Mouse (Mus musculus): Measurements from ENCODE around the gene Fam122b. TPM values are rescaled to one million over a fixed set of nuclear protein-coding genes. Genes with fewer than 3 reads are reported as not detected.
"Not testable (repeated sequence)": the region's sequence is repeated elsewhere in the genome, so short reads cannot be mapped to it uniquely, and the experiment has no call there.

Gene Fam122b
- polyA plus RNA-seq (2012; rRNA removed) = 4.9 and 5.1 TPM in 2 replicates

DNA sequence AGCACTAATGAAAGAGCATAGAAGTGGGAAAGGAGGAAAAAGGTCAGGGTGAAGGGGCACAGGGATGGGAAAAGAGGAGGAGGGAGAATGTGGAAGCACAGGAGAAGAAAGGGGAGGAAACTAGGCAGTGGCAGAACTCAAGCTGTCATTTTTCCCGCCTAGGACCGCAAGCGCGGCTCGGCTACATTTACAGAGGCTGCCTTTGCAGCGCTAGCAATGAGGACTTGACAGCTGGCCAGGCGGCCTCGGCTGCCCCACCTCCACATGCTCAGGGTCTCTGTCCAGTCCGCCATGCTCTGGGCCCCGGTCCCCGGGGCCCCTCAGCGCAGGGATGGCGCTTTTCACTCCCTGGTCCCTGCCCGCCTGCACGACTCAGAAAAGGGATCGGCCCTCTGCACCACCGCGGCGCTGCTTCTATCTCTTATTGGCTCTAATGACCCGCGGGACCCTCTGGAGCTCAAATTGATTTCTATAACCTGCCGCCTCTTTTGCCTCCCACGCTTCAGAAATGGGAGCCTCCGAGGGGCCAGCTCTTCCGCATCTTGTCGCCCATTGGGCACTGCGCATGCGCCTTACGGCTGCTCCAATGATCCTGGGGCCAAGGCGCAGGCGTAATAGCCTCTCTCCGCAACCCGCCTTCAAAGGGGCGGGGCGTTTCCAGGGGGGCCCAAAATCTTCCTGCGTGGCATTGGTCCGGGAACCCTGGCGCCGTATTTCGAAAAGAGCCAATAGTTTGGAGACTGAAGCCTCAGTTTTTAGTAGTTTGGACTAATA lies at the start of gene Fam122b:
TSS of gene Fam122b (minus strand) at position 517 of the 774 bp plus-strand sequence.
- peak; percentile 75 to 89 for DNase-seq (ENCODE audit: extremely low spot score in 1 of 2, low spot score in 1 of 2)

- DNase-seq (ENCODE audit: extremely low spot score in 1 of 2, low spot score in 1 of 2) = no peak
These were observed 18.3 kb upstream of the Fam122b start for GRCm38 (mm10) chrX:53287924-53288323.

- no peak for DNase-seq (ENCODE audit: extremely low spot score in 1 of 2, low spot score in 1 of 2)
These were observed 3.5 kb upstream of the Fam122b start, which contains the start of gene Fam122c for GRCm38 (mm10) chrX:53273124-53273523. Gene Fam122c, plus strand, starts transcription at chrX:53273424.

- not testable (repeated sequence) for DNase-seq (ENCODE audit: extremely low spot score in 1 of 2, low spot score in 1 of 2)
These were observed 2.0 kb upstream of the Fam122b start for GRCm38 (mm10) chrX:53271628-53272027.

- no peak for DNase-seq (ENCODE audit: extremely low spot score in 1 of 2, low spot score in 1 of 2)
These were observed 443 bp upstream of the Fam122b start for GRCm38 (mm10) chrX:53270063-53270432.

GRCm38 (mm10) chrX:53268856-53269255 lies 749 bp downstream of the Fam122b start:
- DNase-seq (ENCODE audit: extremely low spot score in 1 of 2, low spot score in 1 of 2) = peak; percentile 0 to 34

GRCm38 (mm10) chrX:53266186-53266585 lies 3.4 kb downstream of the Fam122b start:
- DNase-seq (ENCODE audit: extremely low spot score in 1 of 2, low spot score in 1 of 2) = no peak

DNA sequence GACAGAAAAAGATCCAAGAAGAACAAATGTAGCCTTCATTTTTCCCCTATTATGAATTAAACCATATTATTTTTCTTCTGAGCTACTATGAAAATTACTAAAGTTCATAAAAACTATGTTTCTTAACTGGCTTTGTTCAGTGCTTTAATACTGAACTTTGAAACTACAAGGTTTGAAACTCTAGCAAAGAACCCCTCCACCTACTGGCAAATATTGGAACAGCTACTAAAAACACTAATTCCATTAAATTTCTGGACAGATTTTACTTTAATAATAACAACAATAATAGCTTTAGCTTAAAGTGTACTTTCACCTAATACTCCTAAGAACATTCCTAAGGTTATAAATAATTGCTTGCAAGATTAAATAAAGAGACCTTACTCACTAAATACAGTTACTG lies 14.4 kb downstream of the Fam122b start:
- DNase-seq (ENCODE audit: extremely low spot score in 1 of 2, low spot score in 1 of 2) = peak in 1 of 2 experiments; percentile 25

GRCm38 (mm10) chrX:53240011-53240410 lies 29.6 kb downstream of the Fam122b start, which contains the start of gene Plac1:
Gene Plac1, minus strand, starts transcription at chrX:53240111.
- no peak for DNase-seq (ENCODE audit: extremely low spot score in 1 of 2, low spot score in 1 of 2)

DNA sequence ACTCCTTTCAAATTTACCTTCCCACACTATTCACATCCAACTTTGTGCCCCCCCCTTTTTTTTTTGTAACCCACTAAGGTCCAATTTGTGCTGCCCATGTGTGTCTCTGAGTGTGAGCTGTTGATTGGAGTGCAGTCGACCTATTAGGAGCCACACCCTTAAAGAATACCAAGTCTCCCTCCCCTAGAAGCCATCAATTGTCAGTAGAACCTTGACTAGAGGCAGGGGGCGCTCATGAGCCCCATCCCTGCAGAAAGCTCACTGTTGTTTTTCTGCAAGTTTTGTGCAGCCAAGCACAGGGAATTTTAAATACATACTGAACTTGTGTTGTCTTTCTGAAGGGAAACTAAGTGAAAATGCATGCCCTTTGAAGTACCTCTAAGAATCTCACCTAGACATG lies 31.6 kb downstream of the Fam122b start:
- DNase-seq (ENCODE audit: extremely low spot score in 1 of 2, low spot score in 1 of 2) = no peak

GRCm38 (mm10) chrX:53236404-53236803 lies 33.2 kb downstream of the Fam122b start:
- DNase-seq (ENCODE audit: extremely low spot score in 1 of 2, low spot score in 1 of 2) = no peak

GRCm38 (mm10) chrX:53233689-53234088 lies 35.9 kb downstream of the Fam122b start:
- DNase-seq (ENCODE audit: extremely low spot score in 1 of 2, low spot score in 1 of 2) = no peak

DNA sequence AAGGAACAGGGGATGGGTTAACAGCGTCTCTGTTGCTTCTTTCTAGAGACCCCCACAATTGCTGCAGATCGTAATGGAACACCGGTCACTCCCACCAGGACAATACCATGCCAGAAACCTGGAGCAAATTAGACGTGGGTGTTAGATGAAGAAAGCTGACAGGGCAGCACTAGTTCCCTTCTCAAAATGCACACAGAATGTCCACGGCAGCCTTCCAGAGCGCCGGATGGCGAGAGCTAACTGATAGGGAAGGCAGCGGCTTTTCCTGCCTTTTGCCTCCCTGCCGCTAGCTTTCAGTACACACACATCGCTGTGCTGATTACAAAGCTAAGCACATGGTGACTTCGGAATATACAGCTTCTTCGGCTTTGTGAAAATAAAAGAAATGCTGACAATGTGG lies 37.6 kb downstream of the Fam122b start:
- no peak for DNase-seq (ENCODE audit: extremely low spot score in 1 of 2, low spot score in 1 of 2)

DNA sequence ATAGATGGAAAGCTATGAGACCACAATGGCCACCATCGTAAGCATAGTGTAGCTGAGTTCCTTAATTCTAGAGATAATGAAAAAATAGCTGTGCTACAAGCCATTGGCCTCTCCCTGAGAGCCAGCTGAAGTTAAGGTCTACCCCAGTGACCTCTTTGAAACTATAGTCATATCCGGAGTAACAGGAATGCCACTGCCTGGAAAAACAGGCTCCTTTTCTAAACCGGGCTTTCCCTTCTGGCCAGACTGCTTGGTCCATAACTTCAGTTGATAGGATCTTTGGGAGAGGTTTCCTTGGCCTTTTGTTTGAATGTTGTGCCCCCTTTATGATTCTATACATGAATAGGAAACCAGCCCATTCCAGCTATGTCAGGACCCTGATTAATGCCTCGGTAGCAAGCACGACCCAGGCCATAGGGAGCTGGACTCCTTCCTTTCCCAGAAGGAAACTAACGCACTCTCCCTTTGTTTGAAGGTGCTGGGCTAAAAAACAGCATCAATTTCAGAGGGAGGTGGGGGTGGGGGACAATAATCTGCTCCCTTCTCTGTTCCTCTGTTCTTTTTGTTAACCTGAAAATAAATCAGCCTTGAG lies 45.2 kb downstream of the Fam122b start:
- DNase-seq (ENCODE audit: extremely low spot score in 1 of 2, low spot score in 1 of 2) = no peak

GRCm38 (mm10) chrX:53220855-53221254 lies 48.8 kb downstream of the Fam122b start:
- DNase-seq (ENCODE audit: extremely low spot score in 1 of 2, low spot score in 1 of 2) = no peak

- DNase-seq (ENCODE audit: extremely low spot score in 1 of 2, low spot score in 1 of 2) = no peak
These were observed 54.9 kb downstream of the Fam122b start for GRCm38 (mm10) chrX:53214557-53215229.

DNA sequence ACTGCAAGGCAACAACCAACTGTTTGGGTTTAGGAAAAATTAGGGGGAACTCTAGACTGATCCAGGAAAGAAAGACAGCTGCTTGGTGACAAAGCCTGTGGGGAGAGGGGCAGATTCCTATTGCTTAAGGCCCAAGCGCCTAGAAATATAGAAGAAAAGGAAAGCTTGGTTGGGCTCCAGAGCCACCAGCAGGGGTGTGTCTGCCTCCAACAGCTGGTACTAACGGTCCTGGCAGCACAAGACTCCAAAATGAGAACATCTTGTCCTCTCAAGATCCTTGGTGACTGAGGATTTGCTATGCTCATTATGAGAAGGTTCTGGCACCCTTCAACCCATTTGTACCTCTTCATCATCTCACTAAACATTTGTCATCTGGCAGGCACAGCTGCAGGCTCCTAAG lies 55.8 kb downstream of the Fam122b start:
- DNase-seq (ENCODE audit: extremely low spot score in 1 of 2, low spot score in 1 of 2) = no peak

DNA sequence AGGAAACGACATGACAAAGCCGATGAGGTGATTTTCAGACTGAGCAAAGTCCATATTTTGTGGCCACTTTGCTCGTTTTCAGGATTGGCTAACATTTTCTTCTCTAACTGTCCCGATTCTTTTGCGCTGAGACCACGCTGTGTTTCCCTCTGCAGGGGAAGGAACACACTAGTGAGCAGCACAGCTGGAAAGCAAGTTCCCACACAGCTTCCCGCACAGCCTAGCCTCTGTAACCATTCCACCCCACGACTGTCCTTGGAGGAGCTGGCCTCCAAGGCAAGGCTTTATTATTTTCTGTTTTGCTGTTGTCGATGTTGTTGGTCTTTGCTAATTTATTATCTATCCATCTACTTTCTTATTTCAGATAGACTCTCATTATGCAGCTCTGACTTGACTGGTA lies 57.1 kb downstream of the Fam122b start:
- DNase-seq (ENCODE audit: extremely low spot score in 1 of 2, low spot score in 1 of 2) = no peak

DNA sequence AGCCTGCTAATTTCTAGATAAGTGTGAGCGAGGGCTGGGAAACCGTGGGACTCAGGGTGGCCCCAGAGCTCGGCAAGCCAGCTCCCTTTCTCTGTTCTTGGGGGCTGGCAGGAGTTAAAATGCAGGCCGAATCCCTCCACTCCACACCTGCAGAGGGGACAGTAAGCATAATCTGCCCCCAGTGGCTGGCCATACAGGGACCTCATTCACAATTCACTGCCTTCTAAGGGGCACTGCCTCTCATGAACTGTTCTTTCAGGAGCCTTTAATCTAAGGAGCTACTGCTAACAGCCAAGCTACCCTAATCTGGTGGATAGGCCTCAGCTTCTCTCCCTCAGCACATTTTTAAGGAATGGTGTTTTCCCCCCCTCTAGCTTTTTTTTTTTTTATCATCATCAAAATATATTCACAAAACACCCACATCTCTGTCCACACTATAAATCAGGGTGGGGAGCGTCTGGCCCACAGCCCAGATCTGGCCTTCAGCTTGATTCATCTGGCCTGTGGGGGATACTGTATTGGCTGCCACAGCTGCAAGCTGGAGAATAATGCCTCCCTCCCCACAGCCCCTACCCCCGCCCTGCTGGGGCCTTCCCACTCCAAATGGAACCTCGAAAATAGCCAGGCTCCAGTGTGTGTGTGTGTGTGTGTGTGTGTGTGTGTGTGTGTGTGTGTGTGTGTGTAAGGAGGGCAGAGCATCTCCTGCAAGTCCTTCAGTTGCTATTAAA lies 57.7 kb downstream of the Fam122b start:
- DNase-seq (ENCODE audit: extremely low spot score in 1 of 2, low spot score in 1 of 2) = peak; percentile 4 to 27

DNA sequence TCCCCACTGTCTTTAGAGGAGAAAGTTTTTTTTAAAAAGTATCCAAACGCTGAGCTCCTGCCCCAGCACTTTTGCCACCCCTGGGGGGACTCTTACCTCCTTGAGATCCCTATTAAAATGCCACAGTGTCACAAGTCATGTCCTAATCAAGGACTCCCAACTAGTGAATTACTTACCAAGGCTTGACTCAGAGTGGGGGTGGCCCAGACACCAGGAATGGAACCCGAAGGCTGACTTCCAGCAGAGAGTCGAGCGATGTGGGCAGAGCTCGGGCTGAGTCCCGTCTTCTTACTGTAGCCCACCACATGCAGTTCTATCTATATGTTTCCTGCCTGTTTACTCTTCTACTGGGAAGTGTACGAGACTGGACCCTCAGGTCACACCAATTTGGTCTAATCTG lies 60.2 kb downstream of the Fam122b start:
- DNase-seq (ENCODE audit: extremely low spot score in 1 of 2, low spot score in 1 of 2) = no peak

All from frontal cortex, adult 2 months (tissue).